Mouse (Mus musculus) heart, adult 18-20 months (tissue): Measurements from ENCODE around the gene H2-T22. TPM values are rescaled to one million over a fixed set of nuclear protein-coding genes. Genes with fewer than 3 reads are reported as not detected.

Source experiments
- DNase-seq, 2 experiments: peaks; one replicate each; pipeline ENCODE4 v3.0.0; 2021 to 2022; ENCODE audit warnings: mixed read lengths in 1 of 2
- total RNA-seq, 2 experiments: library from RNA; stranded (reverse); gene quantifications; 2 replicates each; pipeline ENCODE4 v1.2.3; 2021

Gene H2-T22
- total RNA-seq, 2 experiments from 2014 or later = 15.0 to 23.6 TPM

- DNase-seq = no peak
These were observed 43.8 kb downstream of the H2-T22 start for GRCm38 (mm10) chr17:35998545-35999305.

DNA sequence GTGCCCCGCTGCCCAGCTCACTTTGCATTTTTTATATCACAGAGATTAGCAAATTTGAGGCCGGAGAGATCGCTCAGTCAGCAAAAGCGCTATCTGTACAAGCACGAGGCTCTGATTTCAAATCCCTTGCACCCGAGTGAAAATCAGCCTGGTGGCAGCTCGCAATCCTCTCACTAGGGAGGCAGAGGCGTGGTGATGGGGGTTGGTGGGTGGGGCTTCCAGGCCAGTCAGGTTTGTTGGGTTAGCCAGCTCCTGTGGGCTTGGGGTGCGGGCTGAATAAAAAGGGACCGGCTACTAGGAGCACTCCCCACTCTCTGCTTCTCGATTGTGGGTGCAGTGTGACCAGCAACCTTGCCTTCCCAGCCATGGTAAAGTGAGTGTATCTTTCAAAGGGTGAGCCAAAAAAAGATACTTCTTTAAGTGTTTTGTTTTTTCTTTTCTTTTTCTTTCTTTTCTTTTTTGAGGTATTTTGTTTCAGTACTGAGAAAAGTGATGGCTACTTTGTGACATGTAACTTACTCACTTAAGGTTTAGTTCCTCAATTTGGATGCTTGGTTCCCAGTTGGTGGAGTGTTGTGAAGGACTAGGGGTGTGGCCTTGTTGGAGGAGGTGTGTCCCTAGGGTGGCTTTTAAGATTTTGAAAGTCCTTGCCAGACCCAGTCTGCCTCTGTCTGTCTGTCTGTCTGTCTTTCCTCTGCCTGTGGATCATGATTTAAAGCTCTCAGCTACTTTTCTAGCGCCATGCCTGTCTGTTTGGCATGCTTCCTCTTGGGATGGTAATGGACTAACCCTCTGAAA lies 44.6 kb downstream of the H2-T22 start:
- peak in 1 of 2 experiments; percentile 53 for DNase-seq

- peak; percentile 97 to 99 for DNase-seq
These were observed 45.6 kb downstream of the H2-T22 start for GRCm38 (mm10) chr17:35996949-35997348.

GRCm38 (mm10) chr17:35994879-35995240 lies 47.7 kb downstream of the H2-T22 start:
- DNase-seq = no peak

GRCm38 (mm10) chr17:35994175-35994878 lies 48.2 kb downstream of the H2-T22 start:
- DNase-seq = peak; percentile 92

- DNase-seq = peak; percentile 81 to 83
These were observed 48.9 kb downstream of the H2-T22 start for GRCm38 (mm10) chr17:35993675-35994074.

- DNase-seq = peak; percentile 50 to 51
These were observed 50.8 kb downstream of the H2-T22 start for GRCm38 (mm10) chr17:35991781-35992180.

Other genes with a start within 250 kb of the H2-T22 start
- gene Ier3, start 221.1 kb downstream of the H2-T22 start, total RNA-seq = 10 to 100 TPM; 20.2 to 25.6 TPM
- gene Flot1, start 219.5 kb downstream of the H2-T22 start, total RNA-seq = 100 to 1,000 TPM; 146 to 154 TPM
- 10 to 100 TPM; 89.4 to 92.2 TPM for gene Tubb5, start 204.4 kb downstream of the H2-T22 start, total RNA-seq
- 10 to 100 TPM; 13.3 to 17.8 TPM for gene Mdc1, start 201.2 kb downstream of the H2-T22 start, total RNA-seq
- 1 to 10 TPM; 1.8 to 2.5 TPM for gene Nrm, start 181.4 kb downstream of the H2-T22 start, total RNA-seq
- 10 to 100 TPM; 15.5 to 15.7 TPM for gene Ppp1r18, start 177.2 kb downstream of the H2-T22 start, total RNA-seq
- 10 to 100 TPM; 18.3 to 20.4 TPM for gene Dhx16, start 162.9 kb downstream of the H2-T22 start, total RNA-seq
- gene 2310061I04Rik, start 145.3 kb downstream of the H2-T22 start, total RNA-seq = 100 to 1,000 TPM; 101 to 105 TPM
- 1 to 10 TPM; 5.9 to 6.5 TPM for gene Atat1, start 132.7 kb downstream of the H2-T22 start, total RNA-seq
- gene Mrps18b, start 126.4 kb downstream of the H2-T22 start, total RNA-seq = 10 to 100 TPM; 52.1 to 64.7 TPM
- 10 to 100 TPM; 22.4 to 28.8 TPM for gene Ppp1r10, start 126.3 kb downstream of the H2-T22 start, total RNA-seq
- gene Abcf1, start 73.0 kb downstream of the H2-T22 start, total RNA-seq = 10 to 100 TPM; 67.3 to 68.4 TPM
- gene Gnl1, start 62.9 kb downstream of the H2-T22 start, total RNA-seq = 10 to 100 TPM; 32.0 to 34.7 TPM
- 1 to 10 TPM; 3.3 to 3.4 TPM for gene Prr3, start 62.5 kb downstream of the H2-T22 start, total RNA-seq
- 1 to 10 TPM; 6.5 to 6.7 TPM for gene H2-T24, start 22.2 kb downstream of the H2-T22 start, total RNA-seq
- gene H2-T23, start 9.9 kb downstream of the H2-T22 start, total RNA-seq = 10 to 100 TPM; 31.7 to 56.7 TPM
- gene Gm6034, start 214 bp upstream of the H2-T22 start, total RNA-seq = not detected
- gene Gm11127, start 15.6 kb upstream of the H2-T22 start, total RNA-seq = 10 to 100 TPM in 1 of 2 experiments, 1 to 10 TPM in 1; 5.4 to 10.0 TPM
- gene Gm19684, start 78.9 kb upstream of the H2-T22 start, total RNA-seq = under 1 TPM; 0.27 to 0.28 TPM
- under 1 TPM in 1 of 2 experiments, not detected in 1; 0.55 TPM for gene Gm7030, start 86.7 kb upstream of the H2-T22 start, total RNA-seq
- gene Gm8909, start 125.8 kb upstream of the H2-T22 start, total RNA-seq = not detected
- gene H2-T3, start 147.5 kb upstream of the H2-T22 start, total RNA-seq = not detected
- gene Rpp21, start 215.3 kb upstream of the H2-T22 start, total RNA-seq = 10 to 100 TPM; 37.9 to 38.8 TPM
- 1 to 10 TPM; 5.2 to 6.5 TPM for gene Trim39, start 229.5 kb upstream of the H2-T22 start, total RNA-seq
- not detected for gene H2-M10.2, start 243.7 kb upstream of the H2-T22 start, total RNA-seq